Mouse (Mus musculus): ENCODE measurements around the gene Gm20509.
"Not testable (repeated sequence)": the region's sequence is repeated elsewhere in the genome, so short reads cannot be mapped to it uniquely, and the experiment has no call there.

Gene Gm20509

DNA sequence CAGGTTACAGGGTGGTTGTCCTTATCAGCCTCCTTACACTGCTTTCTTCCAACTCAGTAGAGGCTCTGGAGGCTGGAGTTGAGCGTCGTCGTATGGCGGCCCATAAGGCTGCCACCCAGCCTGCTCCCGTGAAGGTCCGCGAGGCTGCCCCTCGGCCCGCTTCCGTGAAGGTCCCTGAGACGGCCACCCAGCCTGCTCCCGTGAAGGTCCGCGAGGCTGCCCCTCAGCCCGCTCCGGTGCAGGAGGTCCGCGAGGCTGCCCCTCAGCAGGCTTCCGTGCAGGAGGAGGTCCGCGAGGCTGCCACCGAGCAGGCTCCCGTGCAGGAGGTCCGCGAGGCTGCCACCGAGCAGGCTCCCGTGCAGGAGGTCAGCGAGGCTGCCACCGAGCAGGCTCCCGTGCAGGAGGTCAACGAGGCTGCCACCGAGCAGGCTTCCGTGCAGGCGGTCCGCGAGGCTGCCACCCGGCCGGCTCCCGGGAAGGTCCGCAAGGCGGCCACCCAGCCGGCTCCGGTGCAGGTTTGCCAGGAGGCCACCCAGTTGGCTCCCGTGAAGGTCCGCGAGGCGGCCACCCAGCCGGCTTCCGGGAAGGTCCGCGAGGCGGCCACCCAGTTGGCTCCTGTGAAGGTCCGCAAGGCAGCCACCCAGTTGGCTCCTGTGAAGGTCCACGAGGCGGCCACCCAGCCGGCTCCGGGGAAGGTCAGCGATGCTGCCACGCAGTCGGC lies 1.0 kb downstream of the Gm20509 start:
- DNase-seq: peak; percentile 13

DNA sequence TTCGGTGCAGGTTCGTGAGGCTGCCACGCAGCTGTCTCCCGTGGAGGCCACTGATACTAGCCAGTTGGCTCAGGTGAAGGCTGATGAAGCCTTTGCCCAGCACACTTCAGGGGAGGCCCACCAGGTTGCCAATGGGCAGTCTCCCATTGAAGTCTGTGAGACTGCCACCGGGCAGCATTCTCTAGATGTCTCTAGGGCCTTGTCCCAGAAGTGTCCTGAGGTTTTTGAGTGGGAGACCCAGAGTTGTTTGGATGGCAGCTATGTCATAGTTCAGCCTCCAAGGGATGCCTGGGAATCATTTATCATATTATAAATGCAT lies 1.6 kb downstream of the Gm20509 start:
- DNase-seq: no peak

DNA sequence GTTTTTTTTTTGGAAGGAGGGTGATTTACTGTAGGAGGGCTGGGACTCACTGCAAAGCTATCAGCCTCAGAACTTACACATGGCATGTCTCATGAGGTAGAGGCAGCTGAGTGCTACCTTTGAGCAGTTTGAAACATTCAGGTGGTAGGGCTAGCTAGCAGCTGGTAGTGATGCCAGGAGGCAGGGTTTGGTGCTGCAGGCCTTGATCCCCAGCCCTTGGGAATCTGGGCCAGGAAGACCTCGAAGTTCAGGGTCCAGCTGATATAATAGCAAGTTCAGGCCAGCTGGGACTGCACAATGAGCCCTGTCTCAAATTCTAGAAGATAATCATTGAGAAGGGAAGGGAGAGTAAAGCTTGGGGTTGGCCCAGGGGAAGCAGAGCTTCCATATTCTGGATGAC lies 2.9 kb downstream of the Gm20509 start:
- DNase-seq: no peak

DNA sequence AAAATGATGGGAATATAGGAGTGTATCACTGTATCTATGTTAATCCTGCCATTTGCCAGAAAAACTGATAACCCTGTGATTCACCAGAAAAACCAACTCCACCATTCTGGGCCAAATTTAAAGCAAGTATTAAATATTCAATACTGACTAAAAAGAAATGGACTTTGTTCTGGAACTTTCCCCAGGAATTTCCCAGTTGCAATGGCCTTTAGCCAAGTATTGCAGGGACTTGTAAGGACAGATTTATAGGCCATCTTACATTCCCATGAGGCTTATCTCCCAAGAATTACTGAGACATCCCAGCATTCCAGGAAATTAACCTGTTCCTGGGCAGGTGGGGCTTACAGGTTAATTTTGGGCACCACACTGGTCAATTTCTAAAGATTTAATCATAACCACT lies 3.5 kb downstream of the Gm20509 start:
- DNase-seq: no peak

DNA sequence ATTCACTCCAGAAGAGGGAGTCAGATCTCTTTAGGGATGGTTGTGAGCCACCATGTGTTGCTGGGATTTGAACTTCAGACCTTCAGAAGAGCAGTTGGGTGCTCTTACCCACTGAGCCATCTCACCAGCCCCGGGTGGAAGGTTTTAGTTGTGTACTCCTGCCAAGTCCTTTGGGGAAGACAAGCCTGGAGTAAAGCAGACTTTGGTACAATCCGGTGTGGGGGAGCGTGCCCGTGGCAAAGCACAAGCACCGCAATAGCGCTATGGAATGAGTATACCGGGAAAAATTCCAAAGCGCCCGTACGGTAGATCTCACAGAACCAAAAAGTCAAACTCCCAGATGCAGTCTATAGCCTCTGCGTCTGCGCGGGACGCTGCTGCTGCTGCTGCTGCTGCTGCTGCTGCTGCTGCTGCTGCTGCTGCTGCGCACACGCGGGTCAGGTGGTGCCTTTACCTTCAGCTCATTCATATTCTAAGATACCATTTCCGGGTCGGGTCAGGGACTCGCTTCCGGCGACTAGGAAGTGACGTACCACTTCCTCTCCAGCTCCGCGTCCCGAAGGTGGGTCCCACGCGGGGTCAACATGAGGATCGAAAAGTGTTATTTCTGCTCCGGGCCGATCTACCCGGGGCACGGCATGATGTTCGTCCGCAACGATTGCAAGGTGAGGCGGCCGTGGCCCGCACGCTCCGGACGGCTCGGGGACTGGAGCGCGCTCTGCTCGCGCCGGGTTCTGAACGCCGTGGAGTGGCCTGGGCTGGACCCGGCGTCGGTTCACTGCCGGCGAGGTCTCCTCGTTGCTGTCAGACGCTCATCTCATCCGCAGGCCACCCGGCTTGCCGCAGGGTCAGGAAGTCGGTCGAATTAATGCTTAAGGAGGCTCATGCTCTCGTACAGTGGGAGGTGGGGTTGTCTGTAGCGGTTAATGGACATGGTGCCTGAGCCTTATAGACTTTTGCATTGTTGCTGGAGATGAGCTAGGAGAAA lies 10.9 kb downstream of the Gm20509 start, which contains the start of gene Rsl24d1:
Gene Rsl24d1 (plus strand): TSS at position 508 of the 988 bp plus-strand sequence.
- DNase-seq: peak; percentile 80

DNA sequence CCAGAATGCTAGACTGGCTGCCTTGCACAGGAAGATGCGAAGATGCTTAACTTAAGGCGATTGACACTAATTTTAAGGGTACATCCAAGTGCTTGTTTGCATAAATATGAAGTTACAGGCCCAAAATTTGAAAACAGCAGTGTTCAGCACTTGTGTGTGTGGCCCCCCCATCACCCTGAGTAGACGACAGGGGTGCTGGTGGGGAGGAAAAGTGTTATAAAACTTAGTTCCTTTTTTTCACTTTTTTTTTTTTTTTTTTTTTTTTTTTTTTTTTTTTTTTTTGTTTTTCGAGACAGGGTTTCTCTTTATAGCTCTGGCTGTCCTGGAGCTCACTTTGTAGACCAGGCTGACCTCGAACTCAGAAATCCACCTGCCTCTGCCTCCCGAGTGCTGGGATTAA lies 14.4 kb downstream of the Gm20509 start:
- DNase-seq: not testable (repeated sequence)

DNA sequence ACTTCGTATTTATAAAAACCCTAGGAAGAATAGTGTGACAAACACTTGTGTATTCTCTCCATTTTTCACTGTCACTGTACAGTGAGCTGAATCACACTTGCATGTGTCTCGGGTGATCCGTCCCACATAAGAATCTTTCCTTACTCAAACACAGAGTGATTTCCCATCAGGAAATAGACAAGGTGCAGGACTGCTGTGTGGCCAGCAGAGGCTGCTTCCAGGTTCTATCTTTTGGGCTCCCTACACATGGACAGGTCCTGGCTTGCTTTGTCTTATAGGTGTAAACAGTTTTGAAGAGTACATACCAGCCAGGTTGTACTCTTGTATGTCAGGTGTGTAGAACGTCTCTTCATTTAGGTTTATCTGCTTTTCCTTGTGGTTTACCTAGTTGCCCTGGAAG lies 15.7 kb downstream of the Gm20509 start:
- DNase-seq: no peak

DNA sequence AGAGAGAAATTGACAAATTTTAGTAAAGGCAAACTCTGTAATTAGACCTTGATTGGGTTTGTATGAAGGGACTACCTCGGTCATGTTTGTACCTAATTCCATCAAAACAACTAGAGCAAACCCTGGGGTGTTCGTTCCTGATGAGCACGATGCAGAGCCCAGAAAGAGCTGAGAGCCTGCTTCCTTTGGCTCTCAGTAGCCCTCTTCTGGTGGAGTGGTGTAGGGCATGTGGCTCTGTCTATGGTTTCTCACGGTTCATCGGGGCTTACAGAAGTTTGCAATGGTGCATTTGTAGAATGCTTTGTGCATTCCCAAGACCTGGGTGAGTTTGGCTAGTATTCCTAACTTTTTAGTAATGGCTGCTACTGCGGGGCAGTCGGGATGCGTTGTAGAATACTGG lies 19.5 kb downstream of the Gm20509 start:
- peak; percentile 17 for DNase-seq

DNA sequence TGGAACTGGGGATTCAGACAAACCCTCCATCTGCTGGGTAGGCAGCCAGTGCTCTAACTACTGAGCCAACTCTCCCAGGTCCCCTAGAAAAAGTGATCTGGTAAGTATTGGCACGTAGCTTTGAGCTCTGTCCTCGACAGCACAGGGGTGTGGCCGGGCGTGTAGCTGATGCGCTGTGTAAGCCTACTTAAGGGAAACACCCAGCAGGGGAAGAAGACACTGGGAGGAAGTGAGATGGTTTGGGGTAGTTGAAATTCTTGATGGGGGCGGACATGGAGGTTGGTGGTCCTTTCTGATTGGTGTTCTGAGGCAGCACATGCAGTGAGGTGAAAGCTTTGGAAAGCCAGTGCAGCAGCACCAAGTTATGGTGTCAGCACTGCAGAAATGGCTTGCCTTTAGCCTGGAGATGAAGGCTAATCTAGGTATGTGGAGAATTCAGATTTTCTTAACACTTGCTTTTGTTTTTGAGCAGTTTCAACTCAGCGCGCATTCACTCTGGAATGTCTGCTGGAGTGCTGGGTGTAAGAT lies 22.8 kb downstream of the Gm20509 start:
- DNase-seq: no peak

DNA sequence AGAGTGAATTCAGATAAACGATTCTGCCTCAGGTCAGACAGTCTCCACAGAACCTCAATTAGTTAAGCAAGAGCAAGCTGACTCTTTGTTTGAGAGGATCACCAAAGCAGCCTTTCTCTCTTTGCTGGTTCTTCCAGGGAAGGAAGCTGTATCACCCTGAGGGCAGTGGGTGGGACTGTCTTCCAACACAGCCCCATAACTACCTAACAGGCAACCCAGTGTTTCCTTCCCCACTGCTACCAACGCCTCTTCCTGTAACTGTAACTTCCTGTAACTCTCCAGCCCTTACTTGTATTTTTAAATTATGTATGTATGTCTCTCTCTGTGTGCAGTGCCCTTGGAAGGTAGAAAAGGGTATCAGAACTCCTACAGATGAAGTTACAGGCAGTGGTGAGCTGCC lies 25.2 kb downstream of the Gm20509 start:
- no peak for DNase-seq

DNA sequence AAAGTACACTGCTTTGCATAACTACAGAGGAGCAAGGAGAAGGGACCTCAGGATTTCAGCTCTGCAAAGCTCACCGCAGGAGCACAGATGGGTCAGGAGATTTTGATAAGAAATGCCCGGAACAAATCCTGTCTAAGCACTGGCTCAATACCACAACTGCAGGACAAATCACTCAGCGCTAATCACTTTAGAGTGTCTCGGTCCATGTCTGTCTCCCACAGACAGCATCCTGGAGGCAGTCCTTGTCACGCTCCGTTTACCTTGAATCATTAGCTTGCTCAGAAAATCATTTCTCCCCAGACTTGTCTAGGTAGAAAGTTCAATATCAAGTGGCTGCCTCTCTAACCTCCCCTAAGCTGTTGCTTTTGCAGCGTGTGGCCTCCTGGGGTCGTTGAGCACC lies 27.6 kb downstream of the Gm20509 start:
- DNase-seq: no peak

DNA sequence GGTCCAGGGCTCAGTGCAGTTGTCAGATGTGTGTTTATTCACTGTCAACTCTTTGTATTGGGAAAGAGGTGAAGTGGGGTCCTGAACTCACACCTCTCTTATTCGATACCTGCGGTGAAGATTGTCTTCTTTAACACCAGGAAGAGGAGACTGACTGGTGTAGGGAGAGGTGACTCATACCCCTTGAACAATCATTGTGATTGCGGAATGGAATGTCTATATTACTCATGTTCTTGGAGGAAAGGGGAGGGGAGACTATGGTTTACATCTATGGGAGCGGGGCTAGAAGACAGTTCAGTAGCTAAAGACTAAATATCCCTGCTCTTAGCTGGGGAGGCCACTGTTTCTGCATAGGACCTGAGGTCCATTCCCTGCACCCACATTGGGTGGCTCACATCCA lies 28.3 kb downstream of the Gm20509 start:
- no peak for DNase-seq

DNA sequence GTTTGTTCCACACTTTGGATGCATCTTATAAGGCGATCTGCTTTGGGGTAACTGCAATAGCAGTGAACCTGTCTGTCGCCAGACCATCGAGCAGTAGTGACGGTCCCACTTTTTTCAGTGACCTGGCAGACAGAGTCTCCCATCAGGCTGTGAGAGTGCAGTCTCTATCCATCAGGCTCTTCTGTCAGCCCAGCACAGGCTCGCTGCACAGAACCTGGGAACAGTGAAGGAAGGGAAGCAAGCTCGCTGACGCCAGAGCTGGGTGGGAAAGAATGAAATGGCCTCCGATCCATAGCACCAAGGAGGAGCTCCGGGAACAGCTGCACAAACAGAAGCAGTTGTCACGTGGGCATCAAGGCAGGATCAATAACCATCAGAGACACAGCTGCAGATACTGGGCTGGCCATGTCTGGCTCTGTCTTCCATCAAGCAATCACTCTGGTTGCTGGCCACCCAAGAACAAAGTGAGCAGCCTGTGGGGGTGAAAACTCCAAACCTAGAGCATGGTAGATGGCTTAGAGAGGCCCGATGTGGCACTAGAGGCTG lies 35.1 kb downstream of the Gm20509 start:
- DNase-seq: no peak

DNA sequence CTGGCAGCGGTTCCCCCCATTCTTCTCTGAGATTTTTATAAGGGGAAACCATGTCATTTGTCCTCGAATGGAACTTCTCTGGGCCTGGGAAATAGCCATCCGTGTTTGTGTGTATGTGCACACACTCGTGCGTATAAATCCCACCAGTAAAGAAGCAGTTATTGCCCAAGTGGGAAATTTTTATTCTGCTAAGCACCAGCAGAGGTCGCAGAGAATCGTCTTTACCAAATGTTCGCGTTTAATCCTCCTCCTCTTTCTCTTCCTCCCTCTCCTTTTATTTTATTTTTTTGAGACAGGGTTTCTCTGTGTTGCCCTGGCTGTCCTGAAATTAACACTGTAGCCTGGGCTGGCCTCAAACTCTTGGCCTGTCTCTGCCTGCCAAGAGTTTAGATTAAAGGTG lies 52.1 kb downstream of the Gm20509 start:
- no peak for DNase-seq

DNA sequence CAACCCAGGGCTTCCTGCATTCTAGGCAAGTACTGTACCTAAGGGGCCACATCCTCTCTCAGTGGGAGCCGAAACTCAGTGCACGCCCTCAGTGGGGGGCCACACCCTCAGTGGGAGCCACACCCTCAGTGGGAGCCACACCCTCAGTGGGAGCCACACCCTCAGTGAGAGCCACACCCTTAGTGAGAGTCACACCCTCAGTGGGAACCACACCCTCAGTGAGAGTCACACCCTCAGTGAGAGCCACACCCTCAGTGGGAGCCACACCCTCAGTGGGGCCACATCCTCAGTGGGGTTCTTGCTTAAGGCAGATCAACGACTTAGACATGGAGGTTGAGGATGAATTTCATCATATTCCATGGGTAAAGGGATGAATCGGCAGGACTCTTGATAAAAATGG lies 55.7 kb downstream of the Gm20509 start:
- no peak for DNase-seq

DNA sequence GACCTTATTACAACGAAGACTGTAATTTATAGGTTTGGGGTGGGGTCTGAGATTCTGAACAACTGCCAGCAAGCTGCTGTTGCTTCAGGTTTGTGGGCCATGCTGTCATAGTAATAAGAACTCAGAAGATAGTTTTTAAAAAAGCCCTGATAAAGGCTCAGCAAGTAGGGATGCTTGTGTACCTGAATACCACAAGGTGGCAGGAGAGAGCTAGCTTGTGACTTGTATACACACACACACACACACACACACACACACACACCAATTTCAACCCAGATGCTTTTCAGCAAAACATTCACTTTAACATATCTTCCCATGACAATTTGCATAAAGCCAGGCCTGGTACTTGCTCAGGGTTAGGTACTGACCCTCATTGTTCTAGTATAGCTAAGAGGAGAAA lies 57.0 kb downstream of the Gm20509 start:
- no peak for DNase-seq

DNA sequence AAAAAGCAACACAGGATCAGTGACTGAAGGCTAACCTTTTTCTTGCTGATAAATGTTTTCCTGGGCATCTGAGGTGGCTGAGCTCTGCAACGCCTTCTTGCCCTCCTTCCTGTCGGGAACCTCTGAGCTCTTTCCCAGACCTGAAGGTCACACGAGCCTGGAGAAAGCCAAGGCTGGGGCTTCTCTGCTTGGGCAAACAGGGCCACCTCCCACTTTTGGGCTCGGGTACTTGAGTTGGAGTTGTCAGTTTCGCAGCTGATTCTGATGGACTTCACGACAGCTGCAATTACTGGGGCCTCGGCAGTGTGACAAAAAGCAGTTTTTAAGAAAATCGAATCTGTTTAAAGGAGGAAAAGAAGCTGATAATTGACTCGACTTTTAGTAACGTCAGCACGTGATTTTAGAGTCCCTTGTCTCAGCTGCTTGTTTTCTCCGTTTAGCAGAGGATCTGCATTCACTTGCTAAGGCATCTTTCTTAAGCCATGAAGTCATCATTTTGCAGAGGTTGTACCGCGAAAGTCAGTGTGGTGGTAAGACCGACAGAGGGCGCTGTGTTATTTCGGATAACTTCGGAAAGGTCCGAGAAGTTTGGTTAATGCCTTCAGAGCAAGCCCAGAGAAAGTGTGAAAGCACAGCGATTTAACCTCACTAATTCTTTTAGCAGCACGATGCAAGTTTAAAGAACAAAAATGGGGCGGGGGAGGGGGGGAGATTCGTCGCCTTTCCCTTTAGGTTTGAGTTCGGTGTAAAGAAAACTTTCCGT lies 60.5 kb downstream of the Gm20509 start:
- DNase-seq: peak; percentile 85

DNA sequence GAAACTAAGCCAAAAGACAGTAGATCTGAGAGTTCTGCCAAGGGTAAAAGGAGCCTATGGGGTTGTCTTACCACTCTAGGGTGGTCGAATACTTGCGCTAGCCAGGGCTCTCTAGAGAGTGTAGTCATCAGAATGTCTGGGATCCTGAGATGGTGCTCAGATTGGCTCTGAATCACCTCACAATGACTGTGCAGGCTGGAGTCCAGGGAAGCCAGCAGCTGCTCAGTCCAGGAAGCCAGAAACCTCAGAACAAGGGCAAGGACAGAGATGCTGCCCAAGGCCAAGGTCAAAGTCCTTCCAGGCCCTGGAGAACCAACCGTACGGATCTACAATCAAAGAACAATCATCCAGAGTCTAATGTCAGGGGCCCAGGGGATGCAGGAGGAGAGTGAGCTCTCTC lies 63.4 kb downstream of the Gm20509 start:
- no peak for DNase-seq
